Mouse (Mus musculus): ENCODE data around the gene Jarid2.

- no peak for TF ChIP-seq E2F4 (IDR thresholded peaks at IDR 0.05; ENCODE audit: insufficient read depth)
- TF ChIP-seq POLR2A (IDR thresholded peaks at IDR 0.05; ENCODE audit: insufficient read length, low read depth) = no peak
- no peak for TF ChIP-seq MYOG (IDR thresholded peaks at IDR 0.05; ENCODE audit: control insufficient read depth in 1 of 3, insufficient read depth in 1 of 3, insufficient read length in 2 of 3, low read depth in 2 of 3)
- TF ChIP-seq USF1 (IDR thresholded peaks at IDR 0.05; ENCODE audit: low read depth) = no peak
- TF ChIP-seq POLR2AphosphoS2 (IDR thresholded peaks at IDR 0.05; ENCODE audit: insufficient read length, low read depth) = no peak
- no peak for TF ChIP-seq CEBPB (IDR thresholded peaks at IDR 0.05; ENCODE audit: insufficient read depth, poor library complexity, severe bottlenecking)
- TF ChIP-seq MAX (IDR thresholded peaks at IDR 0.05; ENCODE audit: low read depth) = no peak
- TF ChIP-seq REST (IDR thresholded peaks at IDR 0.05; ENCODE audit: insufficient read depth, insufficient read length) = no peak
- no peak for TF ChIP-seq TCF3 (IDR thresholded peaks at IDR 0.05; ENCODE audit: insufficient read length, low read depth)
- no peak for TF ChIP-seq SRF (IDR thresholded peaks at IDR 0.05; ENCODE audit: control insufficient read depth, insufficient read length, low read depth)
- TF ChIP-seq TCF12 (IDR thresholded peaks at IDR 0.05; ENCODE audit: insufficient read depth, poor library complexity, severe bottlenecking) = no peak
- TF ChIP-seq MYOD1 (IDR thresholded peaks at IDR 0.05; ENCODE audit: control insufficient read depth in 1 of 3, insufficient read length in 2 of 3, low read depth in 2 of 3) = no peak
Observed at GRCm38 (mm10) chr13:44775396-44775795, 46.1 kb downstream of the Jarid2 start.
